Mouse (Mus musculus): Measurements from ENCODE around the gene Adgrg3.

The Adgrg3 gene

GRCm38 (mm10) chr8:95084261-95084660 is 66.8 kb downstream of the Adgrg3 start:
- no peak for DNase-seq

- no peak for DNase-seq
These were observed 67.4 kb downstream of the Adgrg3 start for GRCm38 (mm10) chr8:95084744-95085431.

- no peak for DNase-seq
These were observed 68.1 kb downstream of the Adgrg3 start for GRCm38 (mm10) chr8:95085432-95086141.

- DNase-seq = peak; percentile 85
These were observed 76.1 kb downstream of the Adgrg3 start for GRCm38 (mm10) chr8:95093574-95093973.
